Mouse (Mus musculus): ENCODE measurements around the gene Smim11. TPM values are rescaled to one million over a fixed set of nuclear protein-coding genes. Genes with fewer than 3 reads are reported as not detected.

The Smim11 gene
- total and polyA plus RNA-seq, 3 experiments: 85.8 to 127 (median 93.0) TPM

- no peak for TF ChIP-seq CHD1 (IDR thresholded peaks at IDR 0.05; ENCODE audit: low read depth, low read length)
- no peak for TF ChIP-seq E2F4 (IDR thresholded peaks at IDR 0.05; ENCODE audit: insufficient replicate concordance, low read depth, low read length)
- peak; percentile 61 for TF ChIP-seq CHD2 (IDR thresholded peaks at IDR 0.05; ENCODE audit: low read length)
- TF ChIP-seq NRF1 (IDR thresholded peaks at IDR 0.05; ENCODE audit: low read depth, low read length): no peak
- TF ChIP-seq TBP (conservative IDR thresholded peaks at IDR 0.05; ENCODE audit: low read depth, low read length): 0 out of 2 replicates have a peak, but pooled peaks have one; percentile 29
- peak; percentile 95 for TF ChIP-seq IRF4 (IDR thresholded peaks at IDR 0.05; ENCODE audit: low read depth, low read length)
- TF ChIP-seq POLR2AphosphoS2 (IDR thresholded peaks at IDR 0.05; ENCODE audit: low read depth, low read length): no peak
- TF ChIP-seq RCOR1 (conservative IDR thresholded peaks at IDR 0.05; ENCODE audit: low read depth, low read length): peak; percentile 79; the same call in 1 of the 2 replicates
- TF ChIP-seq RAD21 (IDR thresholded peaks at IDR 0.05; ENCODE audit: low read depth, low read length): no peak
- TF ChIP-seq SMC3 (IDR thresholded peaks at IDR 0.05; ENCODE audit: low read depth, low read length): no peak
- peak; percentile 30; the same call in 1 of the 2 replicates for TF ChIP-seq ELF1 (IDR thresholded peaks at IDR 0.05; ENCODE audit: low read depth, low read length)
- 0 out of 4 replicates have a peak, but pooled peaks of 1 of the 2 experiments have one; percentile 3 for TF ChIP-seq CTCF (conservative IDR thresholded peaks at IDR 0.05 in 1 of 2, IDR thresholded peaks at IDR 0.05 in 1 of 2; ENCODE audit: low read depth in 2 of 2, low read length in 2 of 2)
- no peak for TF ChIP-seq ZKSCAN1 (IDR thresholded peaks at IDR 0.05; ENCODE audit: borderline replicate concordance, low read depth, low read length)
- peak; percentile 73 for TF ChIP-seq BHLHE40 (IDR thresholded peaks at IDR 0.05; ENCODE audit: low read depth, low read length)
- no peak for TF ChIP-seq ZC3H11A (IDR thresholded peaks at IDR 0.05; ENCODE audit: low read depth, low read length)
- TF ChIP-seq NELFE (IDR thresholded peaks at IDR 0.05; ENCODE audit: low read depth, low read length): no peak
Measured at GRCm38 (mm10) chr16:92316049-92316738, 15.1 kb downstream of the Smim11 start (continued).

- Histone ChIP-seq H3K4me3 (replicated peaks in 1 of 3; ENCODE audit: low read depth in 2 of 3, low read length in 2 of 3, poor library complexity in 1 of 3) (no peak overlapping the region), H3K9ac (ENCODE audit: insufficient read depth, low read depth) (no peak overlapping the region), H3K79me2 (replicated peaks; ENCODE audit: control insufficient read depth, extremely low read depth, insufficient read depth, poor library complexity, severe bottlenecking) (no peaks in the 10 kb centered on the region), H3K4me1 (ENCODE audit: control insufficient read depth in 1 of 2, insufficient read depth in 2 of 2) (peaks cover 21 to 44% of the 10 kb centered on the region in 2 experiments), H3K4me2 (ENCODE audit: insufficient read depth, low read depth, poor library complexity, severe bottlenecking) (no peak overlapping the region), H3K27ac (ENCODE audit: insufficient read depth, low read depth) (no peak overlapping the region), H3K9me3 (replicated peaks; ENCODE audit: low read length) (peaks cover 10% of the 10 kb centered on the region), H3K36me3 (replicated peaks in 1 of 2; ENCODE audit: control insufficient read depth in 1 of 2, insufficient read depth in 1 of 2, low read length in 1 of 2) (peaks cover 0 to 5% of the 10 kb centered on the region in 2 experiments), H3K27me3 (replicated peaks) (no peaks in the 10 kb centered on the region)
- in situ Hi-C loops (cut with MboI; ENCODE audit: low pct_ligation_motif_present, low pct_unique_long_range_greater_than_20kb, low sequenced_read_pairs): no loop called here
- dilution Hi-C loops (cut with MboI; ENCODE audit: extremely low pct_ligation_motif_present, extremely low pct_unique_long_range_greater_than_20kb, low sequenced_read_pairs): no loop called here
- TF ChIP-seq PAX5 (IDR thresholded peaks at IDR 0.05; ENCODE audit: low read length) (no peak), ELF1 (IDR thresholded peaks at IDR 0.05; ENCODE audit: low read depth, low read length) (0 out of 2 replicates have a peak, but pooled peaks have one; percentile 21), SMC3 (IDR thresholded peaks at IDR 0.05; ENCODE audit: low read depth, low read length) (peak; percentile 54), IRF4 (IDR thresholded peaks at IDR 0.05; ENCODE audit: low read depth, low read length) (no peak), CHD1 (IDR thresholded peaks at IDR 0.05; ENCODE audit: low read depth, low read length) (no peak), ZNF384 (IDR thresholded peaks at IDR 0.05; ENCODE audit: low read depth, low read length) (peak; percentile 21; the same call in 1 of the 2 replicates), MAZ (IDR thresholded peaks at IDR 0.05; ENCODE audit: low read depth, low read length) (no peak), CHD2 (IDR thresholded peaks at IDR 0.05; ENCODE audit: low read length) (no peak), E2F4 (IDR thresholded peaks at IDR 0.05; ENCODE audit: insufficient replicate concordance, low read depth, low read length) (no peak), CTCF (conservative IDR thresholded peaks at IDR 0.05 in 1 of 2, IDR thresholded peaks at IDR 0.05 in 1 of 2; ENCODE audit: low read depth in 2 of 2, low read length in 2 of 2) (peak; percentile 33 to 84; a peak in 3 of 4 replicates), RAD21 (IDR thresholded peaks at IDR 0.05; ENCODE audit: low read depth, low read length) (peak; percentile 29), UBTF (IDR thresholded peaks at IDR 0.05; ENCODE audit: low read depth, low read length) (no peak)
- peak; percentile 69 for DNase-seq (ENCODE audit: extremely low read depth)
Measured at GRCm38 (mm10) chr16:92319353-92320109, 18.4 kb downstream of the Smim11 start.

All from CH12.LX (cell line).